Mouse (Mus musculus): Measurements from ENCODE around the gene Eci1.
A peak's percentile ranks its signal among the peaks of the same experiment; 100 is the strongest.

The Eci1 gene

DNA sequence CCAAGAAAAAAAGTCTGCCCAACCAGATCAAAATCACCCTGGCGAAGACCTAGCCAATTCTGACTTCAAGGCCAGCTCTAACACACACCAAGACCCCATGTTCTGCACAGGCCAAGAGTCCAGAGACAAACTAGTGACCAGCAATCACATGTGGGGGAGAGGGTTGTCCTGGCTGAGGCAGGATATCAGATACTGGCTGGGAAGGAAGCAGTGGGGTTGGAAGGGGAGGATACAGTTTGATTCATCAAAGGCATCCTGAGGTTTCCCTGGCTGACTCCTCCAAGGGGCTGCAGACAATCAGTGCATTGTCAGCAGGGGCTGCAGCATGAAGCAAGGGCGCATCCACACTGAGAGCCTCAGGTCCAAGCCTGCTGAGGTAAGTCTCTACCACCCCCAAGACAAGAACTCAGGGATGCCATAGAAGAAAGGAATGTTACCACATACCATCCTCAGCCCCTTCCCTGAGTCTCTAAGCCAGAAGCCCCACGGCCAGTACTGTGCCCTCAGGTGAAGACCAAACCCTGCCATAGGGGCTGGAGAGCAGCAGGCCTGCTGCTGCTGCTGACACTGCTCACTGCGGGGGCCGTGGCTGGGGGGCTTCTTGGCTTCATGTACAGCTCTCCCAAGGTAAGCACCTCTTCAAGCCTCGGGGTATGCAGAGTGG, 47.3 kb downstream of the Eci1 start, which contains the start of gene Bricd5:
Gene Bricd5 (plus strand): TSS at position 273 of the 664 bp plus-strand sequence.
- DNase-seq (ENCODE audit: low spot score) = no peak

GRCm38 (mm10) chr17:24474557-24474956, 48.1 kb downstream of the Eci1 start:
- DNase-seq (ENCODE audit: low spot score) = no peak

DNA sequence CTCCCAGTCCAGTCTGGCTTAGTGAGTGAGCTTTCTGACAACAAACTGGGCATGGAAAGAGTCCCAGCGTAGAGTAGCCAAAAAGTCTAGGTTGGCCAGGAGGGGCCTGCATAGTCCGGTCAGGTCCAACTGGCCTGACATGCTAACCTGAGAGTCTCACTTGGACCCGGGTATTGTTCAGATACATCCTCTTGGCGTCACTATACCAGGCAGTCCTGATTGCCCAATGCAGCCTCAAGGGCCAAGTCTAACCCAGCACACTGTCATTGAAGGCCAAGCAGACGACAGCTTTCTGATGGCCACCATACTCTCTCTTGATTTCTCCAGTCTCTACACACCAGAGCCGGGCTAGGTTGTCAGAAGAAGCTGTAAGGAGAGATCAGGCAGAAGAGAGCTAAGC, 49.1 kb downstream of the Eci1 start:
- no peak for DNase-seq (ENCODE audit: low spot score)

- DNase-seq (ENCODE audit: low spot score) = no peak
Measured at GRCm38 (mm10) chr17:24476022-24476776, 49.8 kb downstream of the Eci1 start.

DNA sequence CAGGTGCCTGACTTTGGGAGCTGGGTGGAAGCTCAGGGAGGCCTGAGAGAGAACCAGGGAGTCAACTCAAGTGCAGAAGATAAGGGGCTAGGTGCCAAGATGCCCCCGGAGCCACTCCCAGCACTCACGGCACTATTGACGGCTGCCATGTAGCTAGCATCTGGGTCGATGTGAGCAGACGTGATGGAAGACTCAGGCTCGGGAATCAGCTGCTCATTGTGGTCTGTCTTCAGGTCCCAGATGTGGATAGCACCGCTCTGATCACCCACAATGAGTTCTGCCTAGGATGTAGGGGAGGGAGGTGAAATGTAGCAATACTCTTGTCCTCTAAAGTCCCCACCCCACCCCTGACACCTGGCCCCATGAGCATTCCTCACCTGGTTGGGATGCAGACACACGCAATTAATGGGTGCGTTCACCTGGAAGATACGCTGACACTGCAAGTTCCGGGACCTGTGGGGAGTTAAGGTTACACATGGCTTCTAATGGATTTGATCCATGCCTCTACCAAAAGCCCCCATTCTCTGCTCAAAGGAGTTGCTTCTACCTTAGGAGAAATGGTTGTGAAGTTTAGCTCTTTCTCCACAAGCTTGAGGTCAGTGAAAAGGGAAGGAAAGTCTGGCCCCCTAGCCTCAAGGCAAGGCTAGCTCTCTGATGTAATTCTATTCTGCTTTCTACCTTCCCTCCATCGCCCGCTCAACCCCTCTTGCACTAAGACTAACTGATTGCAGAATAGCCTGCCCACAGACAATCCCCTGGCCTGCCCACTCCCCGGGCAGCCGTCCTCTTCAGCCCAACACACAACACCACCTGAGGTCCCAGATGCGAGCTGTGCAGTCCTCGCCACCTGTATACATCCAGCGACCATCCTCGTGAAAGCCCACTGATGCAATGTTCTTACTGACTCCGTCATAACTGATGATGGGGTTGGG, 50.9 kb downstream of the Eci1 start:
- DNase-seq (ENCODE audit: low spot score) = no peak

DNA sequence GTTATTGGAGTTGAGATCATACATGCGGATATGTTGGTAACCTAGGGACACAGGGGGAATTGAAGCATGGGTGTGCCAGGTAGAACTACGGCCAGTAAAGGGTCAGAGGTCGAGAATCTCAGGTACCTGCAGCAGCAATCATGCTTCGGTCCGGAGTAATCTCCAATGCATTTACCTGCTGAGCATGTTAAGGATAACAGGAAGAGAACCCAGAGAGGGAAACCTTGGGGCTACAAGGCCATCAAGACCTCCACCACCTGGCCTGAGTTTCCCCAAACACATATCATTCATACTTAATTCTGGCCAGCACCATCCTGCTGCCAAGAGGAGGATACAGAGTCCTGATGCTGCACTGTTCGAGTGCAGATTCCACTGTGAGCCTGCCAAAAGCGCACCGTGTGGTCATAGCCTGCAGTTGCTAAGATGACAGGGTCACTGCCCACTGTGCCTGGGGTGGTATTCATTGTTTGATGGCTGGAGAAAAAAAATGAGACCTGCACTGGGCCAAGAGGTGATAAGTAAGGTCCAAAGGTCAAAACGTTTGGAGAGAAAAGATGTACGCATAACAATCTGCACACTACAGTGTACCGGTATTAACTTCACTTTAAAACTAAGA, 51.7 kb downstream of the Eci1 start:
- DNase-seq (ENCODE audit: low spot score) = no peak

DNA sequence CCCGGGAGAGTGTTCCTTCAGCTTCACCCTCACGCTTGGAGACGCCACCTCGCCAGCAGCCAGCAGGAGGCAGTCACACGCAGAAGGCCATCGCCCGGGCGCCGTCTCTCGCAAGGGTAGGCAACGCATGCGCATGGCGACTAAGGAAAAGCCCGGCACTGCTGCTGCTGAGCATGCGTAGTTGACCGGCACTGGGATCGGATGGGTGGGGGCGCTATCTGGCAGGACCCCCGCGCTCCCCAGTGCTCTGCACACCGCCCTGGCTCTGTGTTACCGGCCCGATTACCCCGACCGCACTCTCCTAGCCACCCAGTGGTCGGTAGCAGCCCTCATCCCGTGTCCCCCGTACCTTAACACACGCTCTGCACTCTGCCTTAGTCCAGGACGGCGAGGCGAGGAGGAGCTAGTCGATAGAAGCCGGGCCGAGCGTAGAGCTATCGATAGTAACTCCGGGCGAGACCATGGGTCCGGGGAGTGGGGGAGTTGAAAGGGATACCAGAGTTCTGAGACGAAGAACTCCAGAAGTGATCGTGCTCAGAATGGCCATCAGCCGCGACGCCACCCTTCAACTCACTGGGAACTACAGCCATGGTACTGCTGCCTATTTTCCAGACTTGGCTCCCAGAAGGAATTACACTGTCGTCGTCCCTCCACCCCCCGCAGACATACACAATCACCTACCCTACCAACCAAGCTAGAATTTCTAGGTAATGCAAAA, 52.4 kb downstream of the Eci1 start, which contains the start of gene Mlst8:
Gene Mlst8 (minus strand): TSS at position 416 of the 718 bp plus-strand sequence.
- peak; percentile 95 for DNase-seq (ENCODE audit: low spot score)

GRCm38 (mm10) chr17:24479431-24479830, 53.0 kb downstream of the Eci1 start:
- DNase-seq (ENCODE audit: low spot score) = no peak

DNA sequence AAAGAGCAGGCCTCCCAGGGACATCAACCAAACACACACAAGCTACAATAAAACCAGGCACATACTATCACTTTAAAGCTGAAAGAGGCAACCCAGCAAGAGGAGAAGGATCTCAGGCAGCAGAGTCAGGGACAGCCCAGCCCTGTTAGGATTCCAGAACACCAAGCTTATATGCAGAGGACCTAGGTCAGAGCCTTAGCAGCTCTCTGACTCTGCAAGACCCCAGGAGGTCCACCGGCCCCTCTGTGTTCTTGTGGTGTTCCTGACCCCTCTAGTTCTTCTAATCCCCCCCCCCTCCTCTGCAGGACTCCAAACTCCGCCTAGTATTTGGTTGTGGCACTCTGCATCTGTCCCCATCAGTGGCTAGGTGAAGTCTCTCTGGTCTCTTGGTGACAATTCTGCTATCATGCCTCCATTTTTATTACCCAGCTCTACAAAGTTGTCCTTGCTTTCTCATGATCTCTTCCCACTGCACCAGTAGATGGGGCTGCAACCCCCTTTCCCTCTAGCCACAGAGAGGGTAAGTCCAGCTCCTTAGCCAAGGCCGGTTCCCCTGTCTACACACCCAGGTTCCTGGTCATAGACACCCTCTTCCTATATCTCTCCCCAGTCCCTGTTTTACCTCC, 53.9 kb downstream of the Eci1 start:
- DNase-seq (ENCODE audit: low spot score) = no peak

DNA sequence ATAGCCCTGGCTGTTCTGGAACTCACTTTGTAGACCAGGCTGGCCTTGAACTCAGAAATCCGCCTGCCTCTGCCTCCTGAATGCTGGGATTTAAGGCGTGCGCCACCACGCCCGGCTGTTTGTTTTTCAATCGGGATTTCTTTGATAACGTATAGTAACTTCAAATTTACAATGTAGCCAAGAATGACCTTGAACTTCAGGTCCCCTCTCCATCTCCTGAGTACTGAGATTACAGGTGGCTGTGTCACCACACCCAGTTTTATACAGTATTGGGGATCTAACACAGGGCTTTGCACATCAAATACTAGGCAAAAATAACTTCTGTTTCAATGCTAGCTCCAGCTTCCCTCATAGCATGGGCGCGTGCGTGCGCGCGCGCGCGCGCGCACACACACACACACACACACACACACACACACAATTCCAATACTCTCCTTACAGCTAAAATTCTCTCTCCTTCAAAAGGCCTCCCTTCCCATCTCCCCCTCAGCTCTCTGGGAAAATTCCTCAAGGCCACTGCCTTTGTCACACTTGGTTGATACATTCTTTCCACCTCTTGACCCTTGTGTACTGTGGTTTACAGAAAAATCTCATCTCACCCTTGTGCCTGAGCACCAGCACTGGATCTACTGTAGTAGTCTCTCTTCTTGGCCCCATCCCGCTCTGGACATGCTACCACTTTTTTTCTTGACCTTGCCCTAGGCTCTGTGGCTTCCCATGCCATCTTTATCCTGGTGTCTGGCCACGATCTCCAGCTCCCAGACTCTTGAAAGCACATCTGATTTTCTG, 54.8 kb downstream of the Eci1 start:
- DNase-seq (ENCODE audit: low spot score) = no peak

GRCm38 (mm10) chr17:24483495-24483894, 57.1 kb downstream of the Eci1 start:
- DNase-seq (ENCODE audit: low spot score) = no peak

- no peak for DNase-seq (ENCODE audit: low spot score)
Measured at GRCm38 (mm10) chr17:24485090-24485860, 58.8 kb downstream of the Eci1 start.

DNA sequence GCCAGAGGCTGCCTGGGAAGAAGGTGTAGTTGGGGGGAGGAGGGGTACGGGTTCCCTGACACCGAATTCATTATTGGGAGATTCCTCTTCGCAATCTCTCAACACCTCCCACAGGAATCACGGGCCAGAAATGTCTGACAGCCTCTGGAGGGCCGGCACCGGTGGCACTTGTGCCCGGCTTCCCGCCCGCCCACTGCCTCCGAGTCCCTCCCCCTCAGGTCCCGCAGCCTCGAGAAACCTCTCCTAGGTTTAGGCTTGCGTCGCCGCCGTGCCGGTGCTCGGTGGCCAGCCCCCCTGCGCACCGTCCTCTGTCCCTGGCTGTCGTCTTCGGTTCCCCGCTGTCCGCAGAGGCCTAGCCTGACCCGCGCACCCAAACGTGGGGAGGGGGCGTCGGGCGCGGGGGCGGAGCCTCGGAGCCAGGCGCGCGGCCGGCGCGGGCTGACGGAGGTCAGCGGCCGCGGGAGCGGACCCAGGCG, 61.8 kb downstream of the Eci1 start, which contains the start of gene Caskin1:
Gene Caskin1 (plus strand): TSS at position 416 of the 476 bp plus-strand sequence.
- no peak for DNase-seq (ENCODE audit: low spot score)

GRCm38 (mm10) chr17:24488662-24489264, 62.3 kb downstream of the Eci1 start:
- peak; percentile 28 for DNase-seq (ENCODE audit: low spot score)
